Mouse (Mus musculus): ENCODE results near the gene Tspear. TPM values are rescaled to one million over a fixed set of nuclear protein-coding genes. Genes with fewer than 3 reads are reported as not detected.
"Not testable (repeated sequence)": the region's sequence is repeated elsewhere in the genome, so short reads cannot be mapped to it uniquely, and the experiment has no call there.

Gene Tspear
- polyA plus RNA-seq, 1 experiment from 2014 or later = 2.8 TPM

GRCm38 (mm10) chr10:77752312-77752711, 65.9 kb downstream of the Tspear start:
- ATAC-seq (ENCODE audit: insufficient number of reproducible peaks, low FRiP score, low TSS enrichment, low read depth); H3K4me3 ChIP-seq; H3K9ac ChIP-seq; H3K27me3 ChIP-seq; H3K27ac ChIP-seq; H3K36me3 ChIP-seq; H3K9me3 ChIP-seq; H3K4me1 ChIP-seq; H3K4me2 ChIP-seq: not testable (repeated sequence)
- 61% methylated on average over 3 of the region's 3 CpGs for WGBS

- ATAC-seq (ENCODE audit: insufficient number of reproducible peaks, low FRiP score, low TSS enrichment, low read depth) = no peak
- Histone ChIP-seq H3K9me3 (no peaks in the 10 kb centered on the region), H3K9ac (no peak overlapping the region), H3K4me2 (no peak overlapping the region), H3K36me3 (no peaks in the 10 kb centered on the region), H3K27ac (no peak overlapping the region), H3K4me3 (no peak overlapping the region), H3K4me1 (no peaks in the 10 kb centered on the region), H3K27me3 (no peaks in the 10 kb centered on the region)
These were observed 67.1 kb downstream of the Tspear start for GRCm38 (mm10) chr10:77753448-77753847.

- not testable (repeated sequence) for H3K9me3 ChIP-seq; H3K27ac ChIP-seq; H3K4me3 ChIP-seq; H3K4me2 ChIP-seq; H3K4me1 ChIP-seq; H3K36me3 ChIP-seq; ATAC-seq (ENCODE audit: insufficient number of reproducible peaks, low FRiP score, low TSS enrichment, low read depth); H3K27me3 ChIP-seq; H3K9ac ChIP-seq
- 57% methylated on average over 1 of the region's 1 CpGs for WGBS
These were observed 73.2 kb downstream of the Tspear start, which contains the start of gene Gm3233 for GRCm38 (mm10) chr10:77759582-77759981. Gm3233 (minus strand) TSS chr10:77759682.

- H3K4me3 ChIP-seq = no peak overlapping the region
- WGBS = 63% methylated on average over 1 of the region's 1 CpGs
- no peak overlapping the region for H3K9ac ChIP-seq
- no peaks in the 10 kb centered on the region for H3K4me1 ChIP-seq
- H3K36me3 ChIP-seq = no peaks in the 10 kb centered on the region
- H3K27ac ChIP-seq = no peak overlapping the region
- no peaks in the 10 kb centered on the region for H3K27me3 ChIP-seq
- no peak for ATAC-seq (ENCODE audit: insufficient number of reproducible peaks, low FRiP score, low TSS enrichment, low read depth)
- H3K9me3 ChIP-seq = no peaks in the 10 kb centered on the region
- no peak overlapping the region for H3K4me2 ChIP-seq
These were observed 83.4 kb downstream of the Tspear start for GRCm38 (mm10) chr10:77769727-77770126.

DNA sequence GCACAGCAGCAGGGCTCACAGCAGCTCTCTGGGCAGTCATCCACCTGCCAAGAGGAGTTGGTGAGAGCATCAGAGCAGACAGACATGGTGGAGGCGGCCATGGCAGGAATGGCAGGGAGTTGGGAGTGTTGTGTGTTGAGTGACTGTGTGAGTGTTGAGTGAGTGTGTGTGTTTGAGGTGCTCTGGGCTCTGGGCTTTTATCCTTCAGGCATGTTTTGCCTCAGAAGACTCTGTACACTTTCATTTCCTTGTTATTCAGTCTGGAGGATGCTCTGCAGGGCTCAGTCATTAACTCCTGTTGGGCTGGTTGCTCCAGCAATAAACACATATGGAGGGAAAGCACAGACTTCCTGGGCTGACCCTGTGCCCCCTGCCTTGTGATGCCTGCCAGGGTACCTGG, 84.9 kb downstream of the Tspear start, which contains the start of gene Gm3238:
Gene Gm3238, minus strand, starts transcription at position 101 of the 400 bp plus-strand sequence.
- not testable (repeated sequence) for H3K4me1 ChIP-seq; ATAC-seq (ENCODE audit: insufficient number of reproducible peaks, low FRiP score, low TSS enrichment, low read depth); H3K9me3 ChIP-seq; H3K4me2 ChIP-seq; H3K36me3 ChIP-seq; H3K27me3 ChIP-seq; H3K9ac ChIP-seq; H3K4me3 ChIP-seq; H3K27ac ChIP-seq
- 55% methylated on average over 1 of the region's 1 CpGs for WGBS

DNA sequence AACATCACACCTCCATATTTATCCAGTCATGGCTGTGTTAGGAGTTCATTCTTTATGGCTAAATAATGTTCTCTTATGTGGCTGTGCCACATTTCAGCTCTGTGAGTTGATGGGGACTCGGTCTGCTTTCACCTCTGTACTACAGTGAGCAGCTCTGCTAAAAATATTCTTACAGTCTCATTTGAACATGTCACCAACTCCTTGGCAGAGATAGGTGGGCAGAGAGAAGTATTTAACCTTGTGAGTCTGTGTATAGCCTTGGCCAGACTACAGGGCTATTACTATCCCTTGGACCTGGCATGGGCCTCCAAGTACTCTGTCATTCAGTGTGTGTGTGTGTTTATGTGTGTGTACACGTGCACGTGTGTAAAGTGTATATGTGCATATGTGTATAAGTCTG, 85.8 kb downstream of the Tspear start:
- not testable (repeated sequence) for H3K4me2 ChIP-seq; H3K27me3 ChIP-seq; H3K4me1 ChIP-seq; ATAC-seq (ENCODE audit: insufficient number of reproducible peaks, low FRiP score, low TSS enrichment, low read depth); H3K9me3 ChIP-seq; H3K9ac ChIP-seq; H3K27ac ChIP-seq; H3K36me3 ChIP-seq; H3K4me3 ChIP-seq
- 76% methylated on average over 2 of the region's 3 CpGs for WGBS

DNA sequence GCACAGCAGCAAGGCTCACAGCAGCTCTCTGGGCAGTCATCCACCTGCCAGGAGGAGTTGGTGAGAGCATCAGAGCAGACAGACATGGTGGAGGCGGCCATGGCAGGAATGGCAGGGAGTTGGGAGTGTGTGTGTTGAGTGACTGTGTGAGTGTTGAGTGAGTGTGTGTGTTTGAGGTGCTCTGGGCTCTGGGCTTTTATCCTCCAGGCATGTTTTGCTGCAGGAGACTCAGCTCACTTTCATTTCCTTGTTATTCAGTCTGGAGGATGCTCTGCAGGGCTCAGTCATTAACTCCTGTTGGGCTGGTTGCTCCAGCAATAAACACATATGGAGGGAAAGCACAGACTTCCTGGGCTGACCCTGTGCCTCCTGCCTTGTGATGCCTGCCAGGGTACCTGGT, 90.5 kb downstream of the Tspear start, which contains the start of gene Gm7138:
Gene Gm7138, minus strand, starts transcription at position 101 of the 400 bp plus-strand sequence.
- H3K27me3 ChIP-seq; H3K4me1 ChIP-seq; H3K36me3 ChIP-seq; H3K4me2 ChIP-seq; H3K4me3 ChIP-seq; H3K27ac ChIP-seq; H3K9me3 ChIP-seq; H3K9ac ChIP-seq; ATAC-seq (ENCODE audit: insufficient number of reproducible peaks, low FRiP score, low TSS enrichment, low read depth): not testable (repeated sequence)
- WGBS = 67% methylated on average over 1 of the region's 1 CpGs

GRCm38 (mm10) chr10:77782442-77782841, 96.1 kb downstream of the Tspear start, which contains the start of gene Gm3250:
Gm3250 (minus strand) TSS chr10:77782542.
- H3K9ac ChIP-seq; H3K4me2 ChIP-seq; H3K27ac ChIP-seq; H3K4me1 ChIP-seq; H3K4me3 ChIP-seq; H3K9me3 ChIP-seq; ATAC-seq (ENCODE audit: insufficient number of reproducible peaks, low FRiP score, low TSS enrichment, low read depth); H3K36me3 ChIP-seq; H3K27me3 ChIP-seq: not testable (repeated sequence)
- whole genome bisulfite sequencing = 83% methylated on average over 1 of the region's 1 CpGs

DNA sequence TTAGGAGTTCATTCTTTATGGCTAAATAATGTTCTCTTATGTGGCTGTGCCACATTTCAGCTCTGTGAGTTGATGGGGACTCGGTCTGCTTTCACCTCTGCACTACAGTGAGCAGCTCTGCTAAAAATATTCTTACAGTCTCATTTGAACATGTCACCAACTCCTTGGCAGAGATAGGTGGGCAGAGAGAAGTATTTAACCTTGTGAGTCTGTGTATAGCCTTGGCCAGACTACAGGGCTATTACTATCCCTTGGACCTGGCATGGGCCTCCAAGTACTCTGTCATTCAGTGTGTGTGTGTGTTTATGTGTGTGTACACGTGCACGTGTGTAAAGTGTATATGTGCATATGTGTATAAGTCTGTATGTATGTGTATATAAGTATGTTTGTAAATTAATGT, 97.0 kb downstream of the Tspear start:
- not testable (repeated sequence) for H3K9me3 ChIP-seq; H3K36me3 ChIP-seq; ATAC-seq (ENCODE audit: insufficient number of reproducible peaks, low FRiP score, low TSS enrichment, low read depth); H3K9ac ChIP-seq; H3K4me1 ChIP-seq; H3K27me3 ChIP-seq; H3K4me3 ChIP-seq; H3K4me2 ChIP-seq; H3K27ac ChIP-seq
- 95% methylated on average over 3 of the region's 3 CpGs for WGBS

GRCm38 (mm10) chr10:77787876-77788275, 101.5 kb downstream of the Tspear start, which contains the start of gene Gm7137:
Gm7137 (minus strand) TSS chr10:77788200.
- ATAC-seq (ENCODE audit: insufficient number of reproducible peaks, low FRiP score, low TSS enrichment, low read depth); H3K27ac ChIP-seq; H3K4me3 ChIP-seq; H3K4me1 ChIP-seq; H3K9me3 ChIP-seq; H3K27me3 ChIP-seq; H3K9ac ChIP-seq; H3K4me2 ChIP-seq; H3K36me3 ChIP-seq: not testable (repeated sequence)
- WGBS = 33% methylated on average over 1 of the region's 1 CpGs

- Histone ChIP-seq H3K27ac (no peak overlapping the region), H3K9ac (no peak overlapping the region), H3K9me3 (no peaks in the 10 kb centered on the region), H3K4me1 (no peaks in the 10 kb centered on the region), H3K4me3 (no peak overlapping the region), H3K36me3 (no peaks in the 10 kb centered on the region), H3K27me3 (no peaks in the 10 kb centered on the region), H3K4me2 (no peak overlapping the region)
- ATAC-seq (ENCODE audit: insufficient number of reproducible peaks, low FRiP score, low TSS enrichment, low read depth) = no peak
- 79% methylated on average over 2 of the region's 2 CpGs for WGBS
These were observed 102.3 kb downstream of the Tspear start for GRCm38 (mm10) chr10:77788621-77789020.

DNA sequence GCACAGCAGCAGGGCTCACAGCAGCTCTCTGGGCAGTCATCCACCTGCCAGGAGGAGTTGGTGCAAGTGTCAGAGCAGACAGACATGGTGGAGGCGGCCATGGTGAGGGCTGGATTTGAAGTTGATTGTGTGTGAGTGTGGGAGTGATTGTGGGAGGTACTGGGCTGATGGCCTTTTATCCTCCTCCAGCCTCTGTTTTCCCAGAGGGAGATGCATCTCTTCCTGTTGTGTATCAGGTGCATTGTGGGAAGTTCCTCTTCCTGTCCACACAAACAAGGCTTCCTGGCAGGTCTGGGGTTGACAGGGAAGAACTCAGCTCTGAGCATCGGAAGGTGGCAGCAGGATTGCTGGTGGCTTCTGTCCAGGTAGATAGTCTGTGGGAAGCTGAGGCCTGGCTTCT, 108.6 kb downstream of the Tspear start, which contains the start of gene Gm9639:
Gene Gm9639, minus strand, starts transcription at position 101 of the 400 bp plus-strand sequence.
- Histone ChIP-seq H3K4me2 (no peak within 1 kb of the TSS), H3K4me3 (no peak within 1 kb of the TSS), H3K36me3 (no peaks in the 10 kb centered on the region), H3K9me3 (no peaks in the 10 kb centered on the region), H3K27ac (no peak within 1 kb of the TSS), H3K4me1 (no peaks in the 10 kb centered on the region), H3K27me3 (no peaks in the 10 kb centered on the region), H3K9ac (no peak within 1 kb of the TSS)
- ATAC-seq (ENCODE audit: insufficient number of reproducible peaks, low FRiP score, low TSS enrichment, low read depth) = no peak
- 53% methylated on average over 2 of the region's 2 CpGs for WGBS

DNA sequence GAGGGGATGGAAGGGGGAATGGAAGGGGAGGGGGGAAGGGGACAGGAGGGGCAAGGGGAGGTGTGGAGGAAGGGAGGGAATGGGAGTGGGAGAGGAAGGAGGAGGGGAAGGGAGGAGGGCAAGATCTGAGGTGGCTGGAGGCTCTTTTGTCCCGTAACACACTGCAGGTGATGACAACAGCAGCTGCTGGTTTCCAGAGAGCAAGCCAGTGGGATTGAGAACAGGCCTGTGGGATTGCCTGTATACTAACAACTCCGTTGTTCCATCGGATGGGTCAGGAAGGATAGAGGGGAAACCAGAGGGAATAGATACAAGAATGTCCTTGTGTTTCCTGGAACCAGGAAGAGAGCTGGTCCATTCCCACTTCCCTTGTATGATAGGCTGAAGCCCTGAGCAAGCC, 111.3 kb downstream of the Tspear start:
- Histone ChIP-seq H3K9me3 (no peaks in the 10 kb centered on the region), H3K27me3 (no peaks in the 10 kb centered on the region), H3K27ac (no peak overlapping the region), H3K9ac (no peak overlapping the region), H3K4me3 (no peak overlapping the region), H3K4me1 (no peaks in the 10 kb centered on the region), H3K4me2 (no peak overlapping the region), H3K36me3 (no peaks in the 10 kb centered on the region)
- ATAC-seq (ENCODE audit: insufficient number of reproducible peaks, low FRiP score, low TSS enrichment, low read depth) = no peak
- 19% methylated on average over 3 of the region's 3 CpGs for WGBS
